8 mouse cellular contexts compared by ENCODE assay signal in genomic region chr4:106837964-106838363, GRCm38 (mm10). TPM values are rescaled to one million over a fixed set of nuclear protein-coding genes. Genes with fewer than 3 reads are reported as not detected.
DNase-seq lines count a peak whose midpoint lies in the region; ATAC-seq and TF ChIP-seq lines count a peak whose summit lies in the region.

No protein-coding gene starts in this region.

- peaks cover 0 to 26% of the 10 kb centered on the region in 2 experiments; a peak in 3 of 4 replicates for H3K4me1 ChIP-seq in MEL (ENCODE audit: control insufficient read depth in 1 of 2, insufficient read depth in 2 of 2, low read length in 2 of 2)
- H3K4me1 ChIP-seq in cerebellum, adult 2 months (ENCODE audit: control insufficient read depth, insufficient read depth, low read length), result no peaks in the 10 kb centered on the region

- no peaks in the 10 kb centered on the region for H3K27me3 ChIP-seq in MEL (ENCODE audit: control insufficient read depth in 1 of 2, insufficient read depth in 2 of 2, low read length in 2 of 2)
- no peaks in the 10 kb centered on the region for H3K27me3 ChIP-seq in cerebellum, adult 2 months (ENCODE audit: control insufficient read depth, insufficient read depth, low read length)

- under 1% methylated on average over 15 of the region's 18 CpGs for WGBS in cerebellum, adult 2 months

- intact Hi-C loops in heart, postnatal 36 days (cut with DNase I), result loop anchor here (2.0 kb wide), 3 partner anchors 229 to 325 kb away; partner anchors contain the start of genes Cyb5rl and Mrpl37

- peak overlapping the region; percentile 22 for H3K27ac ChIP-seq in MEL (ENCODE audit: control insufficient read depth, low read depth, low read length)
- H3K27ac ChIP-seq in cerebellum, adult 2 months (ENCODE audit: insufficient read depth, low read length), result no peak overlapping the region

- no peak for TF ChIP-seq POLR2A in MEL (IDR thresholded peaks at IDR 0.05; ENCODE audit: control insufficient read depth in 1 of 2, insufficient read depth in 1 of 2, low read depth in 1 of 2, low read length in 2 of 2, poor library complexity in 1 of 2)
- TF ChIP-seq POLR2A in cerebellum, adult 2 months (IDR thresholded peaks at IDR 0.05; ENCODE audit: borderline replicate concordance, insufficient read depth, low read length), result no peak

- H3K79me2 ChIP-seq in MEL (ENCODE audit: control insufficient read depth, insufficient read depth, low read length, poor library complexity), result peaks cover 2% of the 10 kb centered on the region; the same call in 1 of the 2 replicates

- TF ChIP-seq EP300 in MEL (IDR thresholded peaks at IDR 0.05; ENCODE audit: low read depth in 1 of 2, low read length in 2 of 2), result no peak

- peak; percentile 74 for DNase-seq in MEL (ENCODE audit: low read depth, low spot score)
- peak; percentile 54 to 60 for DNase-seq in cerebellum, adult 2 months
- peak; percentile 51 for DNase-seq in forelimb bud, embryonic 11.5 days (ENCODE audit: low read depth, low spot score)
- DNase-seq in heart, postnatal 36 days, result peak; percentile 70 to 71
- DNase-seq in layer of hippocampus, adult 8-10 months (ENCODE audit: low spot score in 2 of 2), result peak; percentile 55 to 62
- DNase-seq in lung, postnatal 10 days, result peak; percentile 87
- DNase-seq in right cerebral cortex, postnatal 25 days, result peak; percentile 55

- H3K4me3 ChIP-seq in MEL (ENCODE audit: control insufficient read depth in 1 of 2, insufficient read depth in 1 of 2, low read depth in 2 of 2, low read length in 2 of 2), result peak overlapping the region; percentile 40 to 52
- peak overlapping the region; percentile 55 for H3K4me3 ChIP-seq in cerebellum, adult 2 months (replicated peaks; ENCODE audit: insufficient read depth, low read depth, low read length)

- H3K9me3 ChIP-seq in MEL (replicated peaks; ENCODE audit: insufficient read depth, low read length), result no peaks in the 10 kb centered on the region

- TF ChIP-seq CTCF in MEL (IDR thresholded peaks at IDR 0.05 in 2 of 3, conservative IDR thresholded peaks at IDR 0.05 in 1 of 3; ENCODE audit: control insufficient read depth in 1 of 3, insufficient read depth in 1 of 3, low read depth in 2 of 3, low read length in 3 of 3, poor library complexity in 1 of 3, severe bottlenecking in 1 of 3), result no peak
- no peak for TF ChIP-seq CTCF in cerebellum, adult 2 months (IDR thresholded peaks at IDR 0.05; ENCODE audit: borderline replicate concordance, insufficient read depth, low read depth, low read length)

- ATAC-seq in inflammation-experienced regulatory T-cells, adult 6 months, result no peak

- peak overlapping the region; percentile 52 for H3K9ac ChIP-seq in MEL (ENCODE audit: control insufficient read depth, low read depth, low read length, poor library complexity, severe bottlenecking)

- H3K36me3 ChIP-seq in MEL (ENCODE audit: control insufficient read depth in 1 of 2, insufficient read depth in 2 of 2, low read length in 2 of 2), result peaks cover 0 to 8% of the 10 kb centered on the region in 2 experiments; a peak in 2 of 4 replicates

- no peak for TF ChIP-seq RAD21 in MEL (IDR thresholded peaks at IDR 0.05; ENCODE audit: low read depth, low read length)

TF ChIP-seq in MEL, 35 proteins besides CTCF, POLR2A, EP300 and RAD21:
- TF ChIP-seq ETS1 (IDR thresholded peaks at IDR 0.05; ENCODE audit: low read depth, low read length) (no peak; the same call in 1 of the 2 replicates), MXI1 (IDR thresholded peaks at IDR 0.05; ENCODE audit: low read depth, low read length) (peak; percentile 22; the same call in 1 of the 2 replicates), ZKSCAN1 (IDR thresholded peaks at IDR 0.05; ENCODE audit: low read depth, low read length) (no peak), MAX (IDR thresholded peaks at IDR 0.05; ENCODE audit: low read length) (no peak), SIN3A (IDR thresholded peaks at IDR 0.05; ENCODE audit: low read length) (peak; percentile 21; the same call in 1 of the 2 replicates), NELFE (IDR thresholded peaks at IDR 0.05; ENCODE audit: low read depth, low read length) (no peak), SMC3 (IDR thresholded peaks at IDR 0.05; ENCODE audit: low read depth, low read length) (no peak), TCF12 (IDR thresholded peaks at IDR 0.05; ENCODE audit: low read depth, low read length) (no peak), BHLHE40 (IDR thresholded peaks at IDR 0.05; ENCODE audit: borderline replicate concordance, low read depth, low read length) (no peak), MEF2A (IDR thresholded peaks at IDR 0.05; ENCODE audit: extremely low read depth, insufficient replicate concordance, low read depth, low read length, poor library complexity, severe bottlenecking) (no peak), MAZ (IDR thresholded peaks at IDR 0.05; ENCODE audit: low read depth, low read length) (peak; percentile 91; the same call in 1 of the 2 replicates), MYB (IDR thresholded peaks at IDR 0.05; ENCODE audit: low read depth, low read length) (no peak), KAT2A (conservative IDR thresholded peaks at IDR 0.05; ENCODE audit: low read depth, low read length) (no peak)

RNA-seq across cellular contexts. Expression of gene Acot11, which starts 33.2 kb away (rescaled TPM):
- 1.5 and 1.8 TPM in 2 replicates for total RNA-seq in MEL (2012; rRNA removed)
- 1 to 10 TPM in 1 of 2 experiments, not detected in 1; 2.5 TPM for polyA plus RNA-seq in MEL (2012; ENCODE audit: insufficient read depth in 1 of 2, insufficient read length in 2 of 2, low read depth in 1 of 2, low replicate concordance in 2 of 2, missing spikeins in 1 of 2)
- polyA plus RNA-seq in cerebellum, adult 2 months (2012; rRNA removed), result 32.5 and 32.7 TPM in 2 replicates
- 10 to 100 TPM; 34.3 to 39.8 TPM for total RNA-seq in heart, postnatal 36 days (2021)
- total RNA-seq in layer of hippocampus, adult 8-10 months (2022), result 10 to 100 TPM; 34.4 to 52.4 (median 49.7) TPM
- 1 to 10 TPM; 3.5 to 9.2 (median 5.8) TPM for polyA plus RNA-seq in inflammation-experienced regulatory T-cells, adult 6 months (2017; shearing (Covaris generic))

Comparison
In these comparisons a context has a peak if more than half of its experiments do, and no peak if none do; other contexts are left out.
1. RNA of gene Acot11, which starts 33.2 kb away (total RNA-seq): 34.4 to 52.4 TPM in layer of hippocampus, adult 8-10 months and 34.3 to 39.8 TPM in heart, postnatal 36 days; 1.5 to 1.8 TPM in MEL; every median in the first group is over 10 times any median in the second.
2. Peak in every context shown above with its lines, with median percentiles within 50 percentile points of each other: DNase-seq.